Mouse (Mus musculus) cerebellum, adult 2 months (tissue): Measurements from ENCODE around the gene Slc8a1. TPM values are rescaled to one million over a fixed set of nuclear protein-coding genes. Genes with fewer than 3 reads are reported as not detected.

Source experiments
- DNase-seq, 2 experiments: peaks; one replicate each; pipeline ENCODE4 v3.0.0; 2021
- H3K27ac ChIP-seq: fragments of 200-500 bp; 2 replicates; pipeline ENCODE4 v1.5.1; 2012; ENCODE audit warnings: low read length, control low read depth, inconsistent platforms; ENCODE audit not compliant: insufficient read depth
- H3K27me3 ChIP-seq: fragments of 200-500 bp; 2 replicates; pipeline ENCODE4 v1.6.1; 2012; ENCODE audit warnings: inconsistent platforms, mild to moderate bottlenecking, low read length, moderate library complexity; ENCODE audit not compliant: control insufficient read depth, insufficient read depth
- H3K4me1 ChIP-seq: fragments of 200-500 bp; 2 replicates; pipeline ENCODE4 v1.6.1; 2011; ENCODE audit warnings: low read length; ENCODE audit not compliant: control insufficient read depth, insufficient read depth
- H3K4me3 ChIP-seq: fragments of 200-500 bp; replicated peaks from 2 replicates; pipeline ENCODE3; 2011; ENCODE audit warnings: mild to moderate bottlenecking, low read depth, low read length, control low read depth; ENCODE audit not compliant: insufficient read depth
- CTCF ChIP-seq: fragments of 200-500 bp; IDR thresholded peaks from 2 replicates; pipeline ENCODE4 v1.5.1; 2011; ENCODE audit warnings: low read depth, mild to moderate bottlenecking, control low read depth, low read length, moderate library complexity, borderline replicate concordance; ENCODE audit not compliant: insufficient read depth
- POLR2A ChIP-seq: fragments of 200-500 bp; IDR thresholded peaks from 2 replicates; pipeline ENCODE4 v1.6.1; 2011; ENCODE audit warnings: low read length, control low read depth, borderline replicate concordance; ENCODE audit not compliant: insufficient read depth
- WGBS: fragments of 180-500 bp; shearing (Covaris S2); methylation state at CpG from one replicate; pipeline ENCODE4 v1.1.7; 2018; 5-methylcytosine and 5-hydroxymethylcytosine counted together
- polyA plus RNA-seq: library from polyadenylated mRNA; depleted of rRNA; stranded (reverse); fragments of >200 nt; gene quantifications from 2 replicates; pipeline ENCODE4 v1.2.3, GENCODE M21; 2012

The Slc8a1 gene
- polyA plus RNA-seq, 1 experiment = 22.4 TPM

GRCm38 (mm10) chr17:81667935-81668334 lies 70.2 kb downstream of the Slc8a1 start:
- H3K4me3 ChIP-seq = no peak overlapping the region
- WGBS = 70% methylated on average over 2 of the region's 2 CpGs
- TF ChIP-seq POLR2A (no peak), CTCF (no peak)
- no peak overlapping the region for H3K27ac ChIP-seq
- DNase-seq = no peak
- H3K27me3 ChIP-seq = no peaks in the 10 kb centered on the region
- peaks cover 3% of the 10 kb centered on the region; the same call in 1 of the 2 replicates for H3K4me1 ChIP-seq

- Histone ChIP-seq H3K27me3 (no peaks in the 10 kb centered on the region), H3K4me3 (peak overlapping the region; percentile 12), H3K27ac (no peak overlapping the region), H3K4me1 (peaks cover 3% of the 10 kb centered on the region; the same call in 1 of the 2 replicates)
- TF ChIP-seq CTCF (peak; percentile 25; the same call in 1 of the 2 replicates), POLR2A (no peak)
- peak in 1 of 2 experiments; percentile 56 for DNase-seq
- WGBS = 47% methylated on average over 2 of the region's 2 CpGs
Measured at GRCm38 (mm10) chr17:81666551-81666950, 71.6 kb downstream of the Slc8a1 start.

- H3K4me3 ChIP-seq = no peak overlapping the region
- H3K27me3 ChIP-seq = no peaks in the 10 kb centered on the region
- WGBS = 89% methylated on average over 4 of the region's 4 CpGs
- no peak for DNase-seq
- no peak overlapping the region for H3K27ac ChIP-seq
- H3K4me1 ChIP-seq = peaks cover 3% of the 10 kb centered on the region; the same call in 1 of the 2 replicates
- TF ChIP-seq CTCF = no peak
- no peak for TF ChIP-seq POLR2A
Measured at GRCm38 (mm10) chr17:81664916-81665315, 73.3 kb downstream of the Slc8a1 start.

- no peak overlapping the region for H3K27ac ChIP-seq
- H3K4me3 ChIP-seq = no peak overlapping the region
- H3K27me3 ChIP-seq = no peaks in the 10 kb centered on the region
- TF ChIP-seq POLR2A (no peak), CTCF (no peak)
- no peaks in the 10 kb centered on the region; the same call in 1 of the 2 replicates for H3K4me1 ChIP-seq
- no peak for DNase-seq
- WGBS = 64% methylated on average over 1 of the region's 1 CpGs
Measured at GRCm38 (mm10) chr17:81657828-81658227, 80.3 kb downstream of the Slc8a1 start.

GRCm38 (mm10) chr17:81654548-81654947 lies 83.6 kb downstream of the Slc8a1 start:
- Histone ChIP-seq H3K4me3 (no peak overlapping the region), H3K4me1 (no peaks in the 10 kb centered on the region; the same call in 1 of the 2 replicates), H3K27ac (no peak overlapping the region), H3K27me3 (no peaks in the 10 kb centered on the region)
- DNase-seq = no peak
- 96% methylated on average over 2 of the region's 2 CpGs for WGBS
- TF ChIP-seq CTCF (no peak), POLR2A (no peak)

- H3K27ac ChIP-seq = no peak overlapping the region
Measured at GRCm38 (mm10) chr17:81652958-81653357, 85.2 kb downstream of the Slc8a1 start.

GRCm38 (mm10) chr17:81636822-81637221 lies 101.4 kb downstream of the Slc8a1 start:
- no peaks in the 10 kb centered on the region for H3K27me3 ChIP-seq
- TF ChIP-seq CTCF (no peak), POLR2A (no peak)
- WGBS = 77% methylated on average over 2 of the region's 2 CpGs
- H3K4me1 ChIP-seq = peaks cover 3% of the 10 kb centered on the region; the same call in 1 of the 2 replicates
- H3K4me3 ChIP-seq = no peak overlapping the region
- DNase-seq = no peak
- H3K27ac ChIP-seq = no peak overlapping the region

More at GRCm38 (mm10) chr17:81652958-81653357, 85.2 kb downstream of the Slc8a1 start:
- no peak for TF ChIP-seq CTCF
- no peak for TF ChIP-seq POLR2A
- 21% methylated on average over 1 of the region's 1 CpGs for WGBS
- Histone ChIP-seq H3K4me1 (no peaks in the 10 kb centered on the region; the same call in 1 of the 2 replicates), H3K4me3 (no peak overlapping the region), H3K27me3 (no peaks in the 10 kb centered on the region)
- peak in 1 of 2 experiments; percentile 40 for DNase-seq

GRCm38 (mm10) chr17:81630471-81630870 lies 107.7 kb downstream of the Slc8a1 start:
- no peak overlapping the region for H3K4me3 ChIP-seq
- no peak for DNase-seq
- H3K27ac ChIP-seq = no peak overlapping the region
- H3K27me3 ChIP-seq = no peaks in the 10 kb centered on the region
- 93% methylated on average over 2 of the region's 2 CpGs for WGBS
- TF ChIP-seq POLR2A = no peak
- TF ChIP-seq CTCF = no peak
- no peaks in the 10 kb centered on the region for H3K4me1 ChIP-seq

- 22% methylated on average over 2 of the region's 2 CpGs for WGBS
- peak; percentile 84 to 95 for DNase-seq
- peaks cover 6% of the 10 kb centered on the region; the same call in 1 of the 2 replicates for H3K4me1 ChIP-seq
- H3K27ac ChIP-seq = peak overlapping the region; percentile 73
- H3K27me3 ChIP-seq = no peaks in the 10 kb centered on the region
- H3K4me3 ChIP-seq = no peak overlapping the region
- TF ChIP-seq POLR2A = no peak
- no peak for TF ChIP-seq CTCF
Measured at GRCm38 (mm10) chr17:81621188-81621644, 117.0 kb downstream of the Slc8a1 start.
